Mouse (Mus musculus) kidney, postnatal 4 days (tissue): ENCODE measurements around the gene Tbc1d1.

Experiments
- DNase-seq, 2 experiments: peaks; one replicate each; pipeline ENCODE4 v3.0.0; 2021; ENCODE audit warnings: mixed read lengths in 2 of 2

Tbc1d1 gene

GRCm38 (mm10) chr5:64155861-64156550 lies at the start of gene Tbc1d1:
Tbc1d1 (plus strand) TSS chr5:64156305.
- peak; percentile 74 to 81 for DNase-seq

GRCm38 (mm10) chr5:64107596-64108289 lies 48.4 kb upstream of the Tbc1d1 start:
- DNase-seq: no peak

- peak in 1 of 2 experiments; percentile 24 for DNase-seq
These were observed 46.9 kb upstream of the Tbc1d1 start for GRCm38 (mm10) chr5:64109217-64109616.

GRCm38 (mm10) chr5:64112360-64112759 lies 43.7 kb upstream of the Tbc1d1 start:
- DNase-seq: peak in 1 of 2 experiments; percentile 17

- DNase-seq: no peak
These were observed 41.9 kb upstream of the Tbc1d1 start for GRCm38 (mm10) chr5:64114210-64114609.

- no peak for DNase-seq
These were observed 38.9 kb upstream of the Tbc1d1 start for GRCm38 (mm10) chr5:64117191-64117590.

- DNase-seq: no peak
These were observed 30.3 kb upstream of the Tbc1d1 start for GRCm38 (mm10) chr5:64125783-64126182.

- no peak for DNase-seq
These were observed 24.6 kb upstream of the Tbc1d1 start for GRCm38 (mm10) chr5:64131550-64131949.

- DNase-seq: no peak
These were observed 22.2 kb upstream of the Tbc1d1 start for GRCm38 (mm10) chr5:64133901-64134300.

GRCm38 (mm10) chr5:64136325-64136724 lies 19.8 kb upstream of the Tbc1d1 start:
- peak; percentile 29 to 32 for DNase-seq

- no peak for DNase-seq
These were observed 15.9 kb upstream of the Tbc1d1 start for GRCm38 (mm10) chr5:64140202-64140601.

GRCm38 (mm10) chr5:64144315-64144714 lies 11.8 kb upstream of the Tbc1d1 start:
- DNase-seq: no peak

GRCm38 (mm10) chr5:64146384-64147005 lies 9.6 kb upstream of the Tbc1d1 start:
- no peak for DNase-seq

GRCm38 (mm10) chr5:64149184-64150127 lies 6.6 kb upstream of the Tbc1d1 start:
- no peak for DNase-seq

- no peak for DNase-seq
These were observed 2.8 kb upstream of the Tbc1d1 start for GRCm38 (mm10) chr5:64153319-64153718.

GRCm38 (mm10) chr5:64156579-64156978 lies 474 bp downstream of the Tbc1d1 start:
- DNase-seq: peak; percentile 41 to 47

- no peak for DNase-seq
These were observed 1.8 kb downstream of the Tbc1d1 start for GRCm38 (mm10) chr5:64157926-64158325.

GRCm38 (mm10) chr5:64158501-64158900 lies 2.4 kb downstream of the Tbc1d1 start:
- DNase-seq: no peak

- DNase-seq: peak in 1 of 2 experiments; percentile 13
These were observed 3.1 kb downstream of the Tbc1d1 start for GRCm38 (mm10) chr5:64159065-64159780.

- peak; percentile 73 to 82 for DNase-seq
These were observed 3.9 kb downstream of the Tbc1d1 start for GRCm38 (mm10) chr5:64159781-64160704.
